In genomic region chr4:56812096-56812495, GRCm38 (mm10) we compare ENCODE assay signal across 21 mouse cellular contexts. TPM values are rescaled to one million over a fixed set of nuclear protein-coding genes. Genes with fewer than 3 reads are reported as not detected.
DNase-seq lines count a peak whose midpoint lies in the region; ATAC-seq lines count a peak whose summit lies in the region.
"Had no signal": no experiment of that assay in that cellular context is flagged by ENCODE, and none has a peak within 500 bp of the region (broad histone marks: within the 10 kb centered on the region; RNA-seq: fewer than 3 reads in every experiment).

No protein-coding gene starts in this region.

- no peak for DNase-seq in hindbrain, embryonic 14.5 days (ENCODE audit: low spot score)
- DNase-seq in midbrain, embryonic 11.5 days (ENCODE audit: low spot score, missing footprints), result peak; percentile 65
- no peak for DNase-seq in right cerebral cortex, postnatal 25 days
- DNase-seq: adrenal gland, adult 2 months; adrenal gland, postnatal 10 days; adrenal gland, postnatal 25 days; cerebellum, adult 11 months; cerebellum, adult 18-20 months; cerebellum, adult 8-10 months; cerebellum, adult 9-11 months; cerebellum, postnatal 14 days; cerebellum, postnatal 36 days; embryo, embryonic 11 days had no signal

- 84% methylated on average over 4 of the region's 4 CpGs for WGBS in hindbrain, embryonic 13.5 days
- 78% methylated on average over 4 of the region's 4 CpGs for WGBS in hindbrain, embryonic 14.5 days
- 78% methylated on average over 4 of the region's 4 CpGs for WGBS in midbrain, embryonic 11.5 days
- 82% methylated on average over 4 of the region's 4 CpGs for WGBS in midbrain, embryonic 13.5 days

- peak overlapping the region; percentile 43; the same call in 1 of the 2 replicates for H3K9ac ChIP-seq in hindbrain, embryonic 13.5 days
- H3K9ac ChIP-seq in hindbrain, embryonic 14.5 days, result no peak overlapping the region
- no peak overlapping the region for H3K9ac ChIP-seq in midbrain, embryonic 11.5 days (ENCODE audit: low read length)
- no peak overlapping the region for H3K9ac ChIP-seq in midbrain, embryonic 13.5 days (replicated peaks)
- H3K9ac ChIP-seq: embryonic facial prominence, embryonic 13.5 days; embryonic facial prominence, embryonic 15.5 days; forebrain, embryonic 12.5 days had no signal

- no peaks in the 10 kb centered on the region for H3K27me3 ChIP-seq in hindbrain, embryonic 13.5 days
- H3K27me3 ChIP-seq in hindbrain, embryonic 14.5 days (ENCODE audit: control insufficient read depth, insufficient read depth, low read length), result no peaks in the 10 kb centered on the region
- H3K27me3 ChIP-seq in midbrain, embryonic 11.5 days (ENCODE audit: control insufficient read depth, insufficient read depth, low read length), result no peaks in the 10 kb centered on the region
- H3K27me3 ChIP-seq in midbrain, embryonic 13.5 days, result no peaks in the 10 kb centered on the region
- H3K27me3 ChIP-seq: embryonic facial prominence, embryonic 13.5 days; embryonic facial prominence, embryonic 15.5 days; forebrain, embryonic 12.5 days had no signal

- H3K4me3 ChIP-seq in hindbrain, embryonic 13.5 days, result no peak overlapping the region
- H3K4me3 ChIP-seq in hindbrain, embryonic 14.5 days (replicated peaks; ENCODE audit: low read length), result no peak overlapping the region
- no peak overlapping the region for H3K4me3 ChIP-seq in midbrain, embryonic 11.5 days (ENCODE audit: low read depth, low read length)
- no peak overlapping the region for H3K4me3 ChIP-seq in midbrain, embryonic 13.5 days (replicated peaks)
- H3K4me3 ChIP-seq: embryonic facial prominence, embryonic 13.5 days; embryonic facial prominence, embryonic 15.5 days; erythroblast, embryonic 14.5 days; forebrain, embryonic 10.5 days; forebrain, embryonic 12.5 days had no signal

- no peak overlapping the region for H3K4me2 ChIP-seq in hindbrain, embryonic 13.5 days
- no peak overlapping the region for H3K4me2 ChIP-seq in hindbrain, embryonic 14.5 days (replicated peaks)
- no peak overlapping the region for H3K4me2 ChIP-seq in midbrain, embryonic 11.5 days
- H3K4me2 ChIP-seq in midbrain, embryonic 13.5 days (replicated peaks), result no peak overlapping the region
- H3K4me2 ChIP-seq: embryonic facial prominence, embryonic 13.5 days; embryonic facial prominence, embryonic 15.5 days; forebrain, embryonic 12.5 days had no signal

- H3K27ac ChIP-seq in hindbrain, embryonic 13.5 days, result no peak overlapping the region
- no peak overlapping the region for H3K27ac ChIP-seq in hindbrain, embryonic 14.5 days
- no peak overlapping the region for H3K27ac ChIP-seq in midbrain, embryonic 11.5 days (ENCODE audit: low read depth, low read length)
- no peak overlapping the region for H3K27ac ChIP-seq in midbrain, embryonic 13.5 days
- H3K27ac ChIP-seq: embryonic facial prominence, embryonic 13.5 days; embryonic facial prominence, embryonic 15.5 days; forebrain, embryonic 10.5 days; forebrain, embryonic 12.5 days had no signal

- H3K9me3 ChIP-seq in hindbrain, embryonic 13.5 days, result no peaks in the 10 kb centered on the region
- no peaks in the 10 kb centered on the region for H3K9me3 ChIP-seq in hindbrain, embryonic 14.5 days (ENCODE audit: control insufficient read depth, low read length)
- H3K9me3 ChIP-seq in midbrain, embryonic 11.5 days (ENCODE audit: control insufficient read depth, low read length), result no peaks in the 10 kb centered on the region
- H3K9me3 ChIP-seq in midbrain, embryonic 13.5 days, result no peaks in the 10 kb centered on the region
- H3K9me3 ChIP-seq: embryonic facial prominence, embryonic 13.5 days; embryonic facial prominence, embryonic 15.5 days; forebrain, embryonic 10.5 days; forebrain, embryonic 12.5 days had no signal

- no peaks in the 10 kb centered on the region for H3K4me1 ChIP-seq in hindbrain, embryonic 13.5 days (replicated peaks)
- no peaks in the 10 kb centered on the region for H3K4me1 ChIP-seq in hindbrain, embryonic 14.5 days (replicated peaks; ENCODE audit: control insufficient read depth, insufficient read depth, low read length)
- no peaks in the 10 kb centered on the region for H3K4me1 ChIP-seq in midbrain, embryonic 11.5 days (ENCODE audit: control insufficient read depth, insufficient read depth, low read length)
- H3K4me1 ChIP-seq in midbrain, embryonic 13.5 days (replicated peaks), result no peaks in the 10 kb centered on the region
- H3K4me1 ChIP-seq: embryonic facial prominence, embryonic 13.5 days; embryonic facial prominence, embryonic 15.5 days; forebrain, embryonic 10.5 days; forebrain, embryonic 12.5 days had no signal

- peaks cover 57% of the 10 kb centered on the region for H3K36me3 ChIP-seq in hindbrain, embryonic 13.5 days
- peaks cover 61% of the 10 kb centered on the region for H3K36me3 ChIP-seq in hindbrain, embryonic 14.5 days (replicated peaks; ENCODE audit: control insufficient read depth, insufficient read depth)
- no peaks in the 10 kb centered on the region for H3K36me3 ChIP-seq in midbrain, embryonic 11.5 days (ENCODE audit: control insufficient read depth, insufficient read depth, low read length)
- peaks cover 46% of the 10 kb centered on the region for H3K36me3 ChIP-seq in midbrain, embryonic 13.5 days

- ATAC-seq in hindbrain, embryonic 13.5 days (ENCODE audit: low FRiP score), result no peak
- no peak for ATAC-seq in hindbrain, embryonic 14.5 days (ENCODE audit: low FRiP score)
- ATAC-seq in midbrain, embryonic 11.5 days (ENCODE audit: low FRiP score), result no peak
- ATAC-seq in midbrain, embryonic 13.5 days, result no peak
- ATAC-seq: forebrain, embryonic 14.5 days had no signal

RNA-seq across cellular contexts. Expression of gene Fam206a, which starts 10.0 kb away (rescaled TPM):
- 16.6 and 17.9 TPM in 2 replicates for polyA plus RNA-seq in hindbrain, embryonic 13.5 days (2015; fragmentation: Nextera tagmentation; extraction: Ambion mirVana)
- 18.3 and 19.5 TPM in 2 replicates for polyA plus RNA-seq in hindbrain, embryonic 14.5 days (2014; fragmentation: Nextera tagmentation; extraction: Ambion mirVana)
- 23.9 and 26.6 TPM in 2 replicates for polyA plus RNA-seq in midbrain, embryonic 11.5 days (2014; fragmentation: Nextera tagmentation; extraction: Ambion mirVana)
- polyA plus RNA-seq in midbrain, embryonic 13.5 days (2015; fragmentation: Nextera tagmentation; extraction: Ambion mirVana), result 16.8 and 19.0 TPM in 2 replicates

RNA-seq across cellular contexts. Expression of gene Elp1, which starts 10.0 kb away (rescaled TPM):
- 58.1 and 59.4 TPM in 2 replicates for polyA plus RNA-seq in hindbrain, embryonic 13.5 days (2015; fragmentation: Nextera tagmentation; extraction: Ambion mirVana)
- 82.5 and 83.0 TPM in 2 replicates for polyA plus RNA-seq in hindbrain, embryonic 14.5 days (2014; fragmentation: Nextera tagmentation; extraction: Ambion mirVana)
- polyA plus RNA-seq in midbrain, embryonic 11.5 days (2014; fragmentation: Nextera tagmentation; extraction: Ambion mirVana), result 102 and 109 TPM in 2 replicates
- 63.3 and 66.1 TPM in 2 replicates for polyA plus RNA-seq in midbrain, embryonic 13.5 days (2015; fragmentation: Nextera tagmentation; extraction: Ambion mirVana)

RNA-seq across cellular contexts. Expression of gene Ctnnal1, which starts 52.9 kb away (rescaled TPM):
- polyA plus RNA-seq in hindbrain, embryonic 13.5 days (2015; fragmentation: Nextera tagmentation; extraction: Ambion mirVana), result 16.9 and 19.4 TPM in 2 replicates
- polyA plus RNA-seq in hindbrain, embryonic 14.5 days (2014; fragmentation: Nextera tagmentation; extraction: Ambion mirVana), result 12.2 and 16.7 TPM in 2 replicates
- 26.1 and 28.8 TPM in 2 replicates for polyA plus RNA-seq in midbrain, embryonic 11.5 days (2014; fragmentation: Nextera tagmentation; extraction: Ambion mirVana)
- polyA plus RNA-seq in midbrain, embryonic 13.5 days (2015; fragmentation: Nextera tagmentation; extraction: Ambion mirVana), result 17.1 and 18.6 TPM in 2 replicates
